Mouse (Mus musculus) MN1 (cell line): Measurements from ENCODE around the gene D430041D05Rik.

Experiments used
- DNase-seq: peaks from one replicate; pipeline ENCODE4 v3.0.0-alpha.2; 2016; ENCODE audit warnings: low spot score

Gene D430041D05Rik

GRCm38 (mm10) chr2:104407913-104408312 is 2.9 kb downstream of the D430041D05Rik start:
- no peak for DNase-seq

GRCm38 (mm10) chr2:104404036-104404435 is 6.8 kb downstream of the D430041D05Rik start:
- no peak for DNase-seq

GRCm38 (mm10) chr2:104398651-104399290 is 12.0 kb downstream of the D430041D05Rik start:
- no peak for DNase-seq

GRCm38 (mm10) chr2:104395961-104396360 is 14.9 kb downstream of the D430041D05Rik start:
- DNase-seq, result no peak

GRCm38 (mm10) chr2:104394769-104395168 is 16.0 kb downstream of the D430041D05Rik start:
- DNase-seq, result no peak

GRCm38 (mm10) chr2:104392700-104393312 is 18.0 kb downstream of the D430041D05Rik start:
- DNase-seq, result no peak

GRCm38 (mm10) chr2:104389231-104389630 is 21.6 kb downstream of the D430041D05Rik start:
- DNase-seq, result no peak

- DNase-seq, result no peak
These were observed 24.9 kb downstream of the D430041D05Rik start for GRCm38 (mm10) chr2:104385941-104386340.

- no peak for DNase-seq
These were observed 27.2 kb downstream of the D430041D05Rik start for GRCm38 (mm10) chr2:104383589-104383988.

GRCm38 (mm10) chr2:104382813-104383212 is 28.0 kb downstream of the D430041D05Rik start:
- DNase-seq, result no peak

GRCm38 (mm10) chr2:104379304-104379703 is 31.5 kb downstream of the D430041D05Rik start:
- DNase-seq, result no peak

GRCm38 (mm10) chr2:104378791-104379190 is 32.0 kb downstream of the D430041D05Rik start:
- DNase-seq, result no peak

GRCm38 (mm10) chr2:104377990-104378389 is 32.8 kb downstream of the D430041D05Rik start:
- no peak for DNase-seq

GRCm38 (mm10) chr2:104372156-104372555 is 38.7 kb downstream of the D430041D05Rik start:
- DNase-seq, result no peak

GRCm38 (mm10) chr2:104371606-104372130 is 39.1 kb downstream of the D430041D05Rik start:
- DNase-seq, result no peak

GRCm38 (mm10) chr2:104367836-104368298 is 42.9 kb downstream of the D430041D05Rik start:
- no peak for DNase-seq

GRCm38 (mm10) chr2:104367291-104367690 is 43.5 kb downstream of the D430041D05Rik start:
- no peak for DNase-seq

GRCm38 (mm10) chr2:104359305-104359704 is 51.5 kb downstream of the D430041D05Rik start:
- no peak for DNase-seq

GRCm38 (mm10) chr2:104358881-104359280 is 51.9 kb downstream of the D430041D05Rik start:
- DNase-seq, result peak; percentile 14

- no peak for DNase-seq
These were observed 54.3 kb downstream of the D430041D05Rik start for GRCm38 (mm10) chr2:104356531-104356930.

- no peak for DNase-seq
These were observed 56.7 kb downstream of the D430041D05Rik start for GRCm38 (mm10) chr2:104354117-104354516.

- no peak for DNase-seq
These were observed 58.7 kb downstream of the D430041D05Rik start for GRCm38 (mm10) chr2:104352204-104352493.

GRCm38 (mm10) chr2:104351415-104352203 is 59.2 kb downstream of the D430041D05Rik start:
- DNase-seq, result peak; percentile 36
